ENCODE assay signal across 13 mouse cellular contexts in genomic region chr3:68477478-68477877, GRCm38 (mm10).
A peak's percentile ranks its signal among the peaks of the same experiment; 100 is the strongest.
DNase-seq lines count a peak whose midpoint lies in the region; ATAC-seq lines count a peak whose summit lies in the region.
"Had no signal": no experiment of that assay in that cellular context is flagged by ENCODE, and none has a peak within 500 bp of the region (broad histone marks: within the 10 kb centered on the region; RNA-seq: fewer than 3 reads in every experiment).

No protein-coding gene starts in this region.

- 43% methylated on average over 2 of the region's 2 CpGs for WGBS in kidney, embryonic 15.5 days
- 50% methylated on average over 2 of the region's 2 CpGs for WGBS in stomach, embryonic 16.5 days

- H3K27ac ChIP-seq in kidney, embryonic 15.5 days, result 0 out of 2 replicates have a peak overlapping the region, but pooled peaks have one; percentile 37
- no peak overlapping the region; the same call in 1 of the 2 replicates for H3K27ac ChIP-seq in stomach, embryonic 16.5 days (ENCODE audit: low read length)
- H3K27ac ChIP-seq: liver, embryonic 14.5 days had no signal

- H3K4me1 ChIP-seq in kidney, embryonic 15.5 days, result 0 out of 2 replicates have a peak, but pooled peaks cover 6% of the 10 kb centered on the region
- H3K4me1 ChIP-seq in stomach, embryonic 16.5 days (ENCODE audit: control insufficient read depth, insufficient read depth, low read length), result no peaks in the 10 kb centered on the region

- H3K36me3 ChIP-seq in kidney, embryonic 15.5 days, result no peaks in the 10 kb centered on the region
- no peaks in the 10 kb centered on the region for H3K36me3 ChIP-seq in stomach, embryonic 16.5 days (ENCODE audit: control insufficient read depth, insufficient read depth, low read length)
- H3K36me3 ChIP-seq: G1E had no signal

- DNase-seq in heart, adult 11 months, result peak; percentile 57
- no peak for DNase-seq in heart, postnatal 4 days
- peak; percentile 26 for DNase-seq in lung, postnatal 25 days (ENCODE audit: low spot score)
- no peak for DNase-seq in lung, postnatal 36 days
- no peak for DNase-seq in cerebellum, postnatal 36 days
- no peak for DNase-seq in layer of hippocampus, adult 9-11 months
- DNase-seq: cerebellum, adult 8-10 months; left cerebral cortex, postnatal 4 days had no signal

- no peak overlapping the region for H3K9ac ChIP-seq in kidney, embryonic 15.5 days
- H3K9ac ChIP-seq in stomach, embryonic 16.5 days (ENCODE audit: low read length), result no peak overlapping the region
- H3K9ac ChIP-seq: liver, embryonic 14.5 days had no signal

- H3K4me2 ChIP-seq in kidney, embryonic 15.5 days, result no peak overlapping the region
- H3K4me2 ChIP-seq in stomach, embryonic 16.5 days (ENCODE audit: low read depth, low read length), result no peak overlapping the region

- no peak overlapping the region for H3K4me3 ChIP-seq in kidney, embryonic 15.5 days (replicated peaks)
- no peak overlapping the region for H3K4me3 ChIP-seq in stomach, embryonic 16.5 days (replicated peaks; ENCODE audit: low read length)

- H3K9me3 ChIP-seq in kidney, embryonic 15.5 days (replicated peaks), result no peaks in the 10 kb centered on the region
- H3K9me3 ChIP-seq in stomach, embryonic 16.5 days (replicated peaks; ENCODE audit: control insufficient read depth, low read length), result no peaks in the 10 kb centered on the region

- 0 out of 2 replicates have a peak, but pooled peaks have one; percentile 22 for ATAC-seq in kidney, embryonic 15.5 days (replicated peaks; ENCODE audit: low FRiP score)
- peak; percentile 33; the same call in 1 of the 2 replicates for ATAC-seq in stomach, embryonic 16.5 days (ENCODE audit: insufficient read depth, low FRiP score)
- ATAC-seq: intestine, embryonic 16.5 days had no signal

- no peaks in the 10 kb centered on the region for H3K27me3 ChIP-seq in kidney, embryonic 15.5 days
- no peaks in the 10 kb centered on the region for H3K27me3 ChIP-seq in stomach, embryonic 16.5 days (ENCODE audit: control insufficient read depth, insufficient read depth, low read length)

Comparison
In these comparisons a context has a peak if more than half of its experiments do, and no peak if none do; other contexts are left out.
1. DNase-seq: peak in heart, adult 11 months (single experiment) and lung, postnatal 25 days (single experiment); none in heart, postnatal 4 days (single experiment), lung, postnatal 36 days (single experiment), cerebellum, postnatal 36 days (0 of 2) and layer of hippocampus, adult 9-11 months (single experiment).